Mouse (Mus musculus): Measurements from ENCODE around the gene Sirt6. TPM values are rescaled to one million over a fixed set of nuclear protein-coding genes. Genes with fewer than 3 reads are reported as not detected.

The Sirt6 gene
- polyA plus RNA-seq, 2 experiments from 2014 or later = 23.1 TPM

- ATAC-seq = no peak
These were observed 4.2 kb downstream of the Sirt6 start for GRCm38 (mm10) chr10:81623441-81623840.

DNA sequence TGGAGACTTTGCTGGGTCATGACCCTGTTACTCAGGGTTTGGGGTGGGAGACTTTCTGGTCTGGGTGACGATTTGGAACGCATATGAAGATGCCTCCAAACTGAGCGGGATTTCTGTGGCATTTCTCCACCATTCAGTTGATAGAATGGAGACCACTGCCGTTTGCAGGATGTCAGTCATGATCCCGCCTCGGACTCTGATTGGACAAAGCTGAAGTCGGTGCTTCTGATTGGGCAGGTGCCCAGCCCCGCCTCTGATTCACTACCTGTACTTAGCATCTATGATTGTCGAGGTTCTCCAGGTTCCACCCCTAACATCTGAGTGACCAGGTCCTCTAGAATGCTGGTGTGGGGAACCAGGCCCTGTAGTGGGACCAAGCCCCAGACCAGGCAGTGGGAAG is 6.8 kb downstream of the Sirt6 start:
- ATAC-seq = no peak

DNA sequence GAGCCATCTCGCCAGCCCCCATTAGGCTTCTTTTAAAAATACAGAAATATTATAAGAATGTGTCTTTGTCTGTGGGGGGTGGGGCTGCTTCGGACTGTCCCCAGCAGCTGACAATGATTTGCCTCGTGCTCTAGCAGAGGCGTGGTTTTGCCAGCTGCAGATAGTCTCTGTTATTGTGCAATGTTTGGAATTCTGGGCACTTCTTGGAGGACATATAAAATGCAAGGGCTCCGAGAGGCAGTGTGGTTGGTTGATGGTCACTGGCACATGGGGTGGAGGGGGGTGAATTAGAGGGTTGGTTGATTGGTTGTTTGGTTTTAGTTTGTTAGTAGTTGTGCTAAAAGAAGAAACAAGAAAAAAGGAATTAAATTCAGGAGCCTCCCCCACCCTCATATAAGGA is 7.6 kb downstream of the Sirt6 start:
- ATAC-seq = no peak

DNA sequence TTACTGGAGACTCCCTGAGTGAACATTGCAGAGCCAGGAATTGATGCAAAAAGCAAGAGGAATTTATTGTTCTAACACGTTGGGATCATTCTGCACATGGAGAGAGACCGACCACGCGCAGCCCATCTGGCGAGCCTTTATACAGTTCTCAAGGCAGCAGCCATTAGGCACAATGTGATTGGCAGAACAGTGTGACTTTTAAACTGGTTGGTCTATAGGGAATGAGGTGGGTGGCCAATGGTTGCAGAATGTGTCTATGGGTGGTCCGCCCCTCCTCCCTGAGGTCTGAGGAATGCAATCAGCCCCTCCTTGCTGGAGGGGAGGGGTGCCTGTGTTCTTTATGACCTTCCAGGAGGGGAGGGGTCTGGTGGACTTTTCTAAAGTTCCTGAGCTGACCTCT is 12.1 kb downstream of the Sirt6 start:
- no peak for ATAC-seq

DNA sequence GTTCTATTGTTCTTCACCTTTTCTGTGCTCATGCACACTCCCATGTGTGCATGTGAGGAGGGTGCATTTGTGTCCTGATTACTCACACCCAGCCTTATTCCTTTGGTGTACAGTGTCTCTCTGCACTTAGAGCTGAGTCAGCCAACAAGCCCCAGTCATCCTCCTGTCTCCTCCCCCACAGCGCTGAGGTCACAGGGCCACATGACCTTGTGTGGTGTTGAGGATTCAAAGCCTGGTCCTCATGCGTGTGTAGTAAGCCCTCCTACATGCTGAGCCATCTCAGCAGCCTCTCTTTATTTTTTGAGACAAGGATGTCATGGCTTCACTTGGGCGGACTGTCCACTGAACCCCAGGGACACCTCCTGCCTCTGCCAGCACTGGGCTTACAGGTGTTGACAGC is 14.8 kb downstream of the Sirt6 start:
- ATAC-seq = no peak

GRCm38 (mm10) chr10:81608308-81608707 is 19.3 kb downstream of the Sirt6 start:
- no peak for ATAC-seq

GRCm38 (mm10) chr10:81605974-81606751 is 21.4 kb downstream of the Sirt6 start, which contains the start of gene BC025920:
Gene BC025920 (plus strand): TSS chr10:81606270.
- ATAC-seq = peak; percentile 83

DNA sequence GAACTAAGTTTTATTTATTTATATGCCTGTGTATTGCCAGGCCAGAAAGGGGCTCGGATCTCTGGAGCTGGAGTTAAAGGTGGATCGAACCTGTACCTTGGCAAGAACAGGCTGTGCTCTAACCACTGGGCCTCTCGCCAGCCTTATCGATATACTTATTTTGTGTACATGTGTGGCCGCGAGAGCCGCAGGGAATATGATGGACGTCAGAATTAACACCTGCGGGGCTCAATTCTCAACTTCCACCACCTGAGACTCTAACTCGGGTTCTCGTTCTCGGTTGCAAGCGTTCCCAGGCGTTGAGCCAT is 22.0 kb downstream of the Sirt6 start:
- ATAC-seq = no peak

- ATAC-seq = peak; percentile 38
These were observed 22.5 kb downstream of the Sirt6 start for GRCm38 (mm10) chr10:81604968-81605665.

GRCm38 (mm10) chr10:81604019-81604967 is 23.3 kb downstream of the Sirt6 start:
- no peak for ATAC-seq

DNA sequence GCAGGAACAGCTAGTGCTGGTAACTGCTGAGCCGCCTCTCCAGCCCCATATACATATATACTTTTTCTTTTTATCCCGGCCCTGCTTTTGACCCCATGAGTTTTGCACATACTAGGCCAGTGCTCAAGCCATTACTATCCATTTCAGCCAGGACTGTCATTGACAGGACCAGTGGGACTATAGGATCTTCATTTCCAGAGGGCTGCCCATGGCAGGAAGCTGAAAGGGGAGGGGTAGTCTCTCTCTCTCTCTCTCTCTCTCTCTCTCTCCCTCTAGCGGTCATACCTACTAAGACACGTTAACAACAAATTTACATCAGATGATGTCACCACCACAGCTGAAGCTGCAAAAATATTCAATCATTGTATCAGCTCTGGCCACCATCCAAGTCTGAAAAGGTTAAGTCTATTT is 24.9 kb downstream of the Sirt6 start:
- peak; percentile 45 for ATAC-seq

- ATAC-seq = no peak
These were observed 26.1 kb downstream of the Sirt6 start for GRCm38 (mm10) chr10:81601396-81601905.

- peak; percentile 43 for ATAC-seq
These were observed 26.8 kb downstream of the Sirt6 start, which contains the start of gene Tle6 for GRCm38 (mm10) chr10:81600738-81601203. Gene Tle6 (minus strand): TSS chr10:81601073.

DNA sequence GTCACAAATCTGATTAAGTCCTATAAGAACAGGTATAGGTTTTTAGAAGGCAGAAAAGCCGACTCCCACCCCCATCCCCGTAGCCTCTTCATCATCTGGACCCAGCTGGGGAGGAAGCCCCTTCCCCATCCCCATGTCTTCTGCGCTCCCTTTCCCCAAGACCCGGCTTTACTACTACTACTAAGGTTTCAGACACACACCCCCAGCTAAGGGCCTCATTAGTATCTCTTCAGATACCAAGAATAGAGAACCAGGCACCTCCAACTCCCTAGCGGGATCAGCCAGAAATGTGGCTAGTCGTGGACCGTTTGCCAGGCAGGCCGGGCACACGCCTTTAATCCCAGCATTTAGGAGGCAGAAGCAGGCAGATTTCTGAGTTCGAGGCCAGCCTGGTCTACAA is 27.5 kb downstream of the Sirt6 start:
- no peak for ATAC-seq

GRCm38 (mm10) chr10:81599630-81600029 is 28.0 kb downstream of the Sirt6 start:
- no peak for ATAC-seq

DNA sequence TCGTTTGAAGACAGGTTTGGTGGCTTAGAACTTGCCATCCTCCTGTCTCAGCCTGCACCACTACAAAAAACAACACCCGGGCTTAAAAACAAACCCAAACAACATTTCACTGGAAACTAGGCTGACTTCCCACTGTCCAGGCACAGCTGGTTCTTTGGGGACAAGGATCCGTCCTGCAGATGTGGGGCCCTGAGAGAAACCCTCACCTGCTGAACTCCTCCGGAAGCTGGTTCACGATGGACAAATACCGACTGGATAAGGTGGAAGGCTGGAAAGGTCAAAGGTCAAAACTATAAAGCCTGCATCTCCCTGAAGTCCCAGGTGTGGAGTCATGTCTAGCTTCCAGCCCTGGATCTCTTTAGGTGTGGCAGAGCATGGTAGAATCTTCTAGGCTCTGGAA is 28.7 kb downstream of the Sirt6 start:
- no peak for ATAC-seq

GRCm38 (mm10) chr10:81598342-81598741 is 29.3 kb downstream of the Sirt6 start:
- ATAC-seq = no peak

- no peak for ATAC-seq
These were observed 30.3 kb downstream of the Sirt6 start for GRCm38 (mm10) chr10:81597137-81597950.

GRCm38 (mm10) chr10:81596611-81597010 is 31.0 kb downstream of the Sirt6 start:
- no peak for ATAC-seq

DNA sequence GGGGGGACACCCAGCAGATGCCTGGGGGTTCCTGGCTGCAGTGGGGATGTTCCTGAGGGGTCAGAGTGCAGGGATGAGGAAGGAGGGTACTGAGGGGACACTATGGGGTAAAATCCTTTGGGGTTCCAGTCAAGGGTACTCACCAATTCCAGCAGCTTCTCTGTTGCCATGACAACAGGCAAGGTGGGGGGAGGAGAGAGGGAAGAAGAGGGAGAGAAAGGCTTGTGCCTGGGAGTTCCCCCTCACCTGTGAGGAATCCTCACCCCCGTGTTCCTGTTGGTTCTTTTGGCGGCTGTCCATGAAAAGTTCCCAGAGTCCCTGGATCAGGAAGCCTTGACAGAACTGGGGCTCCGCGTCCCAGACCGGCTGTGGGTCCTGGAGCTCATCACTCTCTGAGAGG is 32.0 kb downstream of the Sirt6 start:
- ATAC-seq = no peak

GRCm38 (mm10) chr10:81593935-81594334 is 33.7 kb downstream of the Sirt6 start:
- ATAC-seq = no peak

DNA sequence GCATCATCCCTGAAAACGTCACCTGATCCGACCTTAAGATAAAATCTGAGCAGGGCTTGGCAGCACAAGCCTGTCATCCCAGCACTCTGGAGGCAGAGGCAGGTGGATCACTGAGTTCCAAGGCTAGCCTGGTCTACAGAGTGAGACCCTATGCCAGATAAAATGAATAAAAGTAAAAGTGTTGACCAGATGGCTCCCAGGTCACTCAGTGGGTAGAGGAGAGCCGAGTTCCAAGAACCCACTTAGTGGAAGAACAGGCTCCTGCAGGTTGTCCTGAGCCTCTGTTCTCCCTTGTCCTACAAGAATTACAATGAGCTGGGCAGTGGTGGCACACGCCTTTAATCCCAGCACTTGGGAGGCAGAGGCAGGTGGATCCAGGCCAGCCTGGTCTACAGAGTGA is 34.4 kb downstream of the Sirt6 start:
- no peak for ATAC-seq
